Mouse (Mus musculus) frontal cortex, adult 2 months (tissue): ENCODE results near the gene Ctsd. TPM values are rescaled to one million over a fixed set of nuclear protein-coding genes. Genes with fewer than 3 reads are reported as not detected.

Experiments
- DNase-seq, 2 experiments: peaks; one replicate each; pipeline ENCODE4 v3.0.0; 2022; ENCODE audit warnings: low spot score in 1 of 2; ENCODE audit errors: extremely low spot score in 1 of 2
- polyA plus RNA-seq: library from polyadenylated mRNA; depleted of rRNA; stranded (reverse); fragments of >200 nt; gene quantifications from 2 replicates; pipeline ENCODE4 v1.2.3, GENCODE M21; 2012

The Ctsd gene
- polyA plus RNA-seq, 1 experiment = 391 TPM

DNA sequence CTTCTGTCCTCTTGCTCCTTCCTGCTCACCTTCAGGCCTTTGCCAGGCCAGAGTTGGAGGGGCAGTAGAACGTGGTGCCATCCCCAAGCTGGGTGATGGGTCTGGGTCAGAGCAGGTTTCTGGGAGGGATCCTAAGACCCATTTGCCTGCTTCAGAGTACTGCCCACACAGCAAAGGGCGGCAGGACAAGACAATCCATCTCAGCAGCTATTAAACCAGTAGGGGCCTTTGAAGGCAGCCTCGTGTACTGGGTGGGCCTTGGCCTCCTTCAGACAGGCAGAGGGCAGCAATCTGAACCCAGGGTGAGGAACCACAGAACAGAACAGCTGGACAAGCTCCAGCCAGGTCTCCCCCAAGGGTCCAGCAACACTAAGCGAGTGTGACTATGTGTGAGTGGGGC, 11.7 kb downstream of the Ctsd start:
- no peak for DNase-seq

DNA sequence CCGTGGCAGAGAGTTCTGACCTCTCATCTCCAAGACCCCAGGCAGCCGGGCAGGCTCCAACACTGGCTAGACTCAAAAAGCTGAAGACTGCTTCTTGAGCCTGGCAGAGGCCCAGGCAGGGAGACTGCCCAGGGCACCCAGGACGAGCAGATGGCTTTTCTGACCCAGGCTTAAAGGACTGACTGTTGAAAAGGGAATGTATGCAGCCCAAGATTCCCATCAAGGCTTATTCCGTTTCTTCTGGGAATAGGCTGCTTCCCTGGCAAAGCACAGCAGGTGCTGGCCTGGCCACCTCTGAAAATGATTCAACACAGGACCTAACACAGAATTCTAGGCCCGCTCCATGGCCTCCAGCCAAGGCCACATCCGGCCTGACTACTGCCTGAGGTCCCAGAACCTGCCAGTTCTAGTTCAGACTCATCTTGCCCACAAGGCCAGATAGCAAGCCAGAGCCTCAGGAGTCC, 12.5 kb downstream of the Ctsd start:
- no peak for DNase-seq

DNA sequence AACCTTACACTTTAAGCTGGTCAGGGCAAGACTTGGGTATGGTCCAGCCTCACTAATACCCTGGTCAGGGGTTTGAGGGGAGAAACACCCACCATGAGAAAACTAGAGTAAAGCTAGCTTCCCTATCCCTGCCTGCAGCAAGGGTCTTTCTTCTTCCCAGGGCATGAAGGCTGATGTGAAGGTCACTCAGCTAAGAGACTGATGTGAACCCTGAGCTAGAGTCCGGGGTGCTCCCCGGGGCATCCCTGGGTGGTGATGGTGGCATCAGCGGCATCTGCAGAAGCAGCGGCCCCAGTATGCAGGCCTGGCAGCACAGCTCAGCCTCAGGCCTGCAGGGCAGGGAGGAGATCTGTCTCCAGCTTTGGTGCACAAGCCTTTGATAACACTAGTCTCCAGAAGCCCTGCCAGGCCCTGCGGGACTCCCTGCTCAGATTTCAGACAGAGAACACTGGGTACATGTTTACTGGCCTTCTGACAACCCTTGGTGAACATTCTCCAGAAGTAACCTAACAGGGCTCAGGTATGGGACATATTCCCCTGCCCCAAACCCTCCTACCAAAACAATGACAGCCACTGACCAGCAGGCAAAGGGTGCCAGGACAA, 13.3 kb downstream of the Ctsd start:
- DNase-seq = no peak

DNA sequence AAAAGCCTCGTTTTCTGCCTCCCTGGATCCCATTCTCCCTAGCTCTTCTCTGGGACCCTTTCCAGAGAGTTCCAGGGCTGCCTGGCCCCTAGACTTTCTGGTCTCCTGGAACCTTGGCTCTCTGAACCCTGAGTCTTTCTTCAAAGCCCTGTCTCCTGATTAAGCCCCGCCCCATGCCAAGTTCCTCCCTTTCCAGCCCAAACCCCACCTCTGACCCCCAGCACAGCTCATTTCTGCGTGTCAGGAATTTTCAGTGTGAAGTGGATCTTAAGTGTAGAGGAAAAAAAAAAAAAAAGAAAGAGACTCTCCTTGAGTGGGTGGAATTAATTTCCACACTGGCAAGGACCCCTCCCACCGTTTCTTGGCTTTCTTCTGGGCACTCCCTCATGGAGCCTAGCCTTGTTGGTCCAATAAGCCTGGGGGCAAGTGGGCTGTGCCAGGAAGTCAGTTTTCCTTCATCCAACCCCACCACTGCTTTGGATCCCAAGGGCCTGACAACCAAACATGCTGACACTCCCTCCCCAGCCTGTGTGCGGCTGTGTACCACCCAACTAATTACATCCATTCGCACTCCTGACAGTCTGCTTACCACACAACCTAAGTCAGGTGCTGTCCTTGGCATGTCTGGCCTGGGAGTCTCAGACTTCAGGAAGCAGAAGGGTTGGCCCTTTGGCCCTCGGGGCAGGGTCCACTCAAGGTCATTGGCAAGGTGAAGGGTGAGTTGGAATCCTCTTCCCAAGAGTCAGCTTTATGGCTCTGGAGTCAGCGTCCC, 14.0 kb downstream of the Ctsd start, which contains the start of gene Ifitm10:
TSS of gene Ifitm10 (minus strand) at position 113 of the 772 bp plus-strand sequence.
- DNase-seq = no peak

DNA sequence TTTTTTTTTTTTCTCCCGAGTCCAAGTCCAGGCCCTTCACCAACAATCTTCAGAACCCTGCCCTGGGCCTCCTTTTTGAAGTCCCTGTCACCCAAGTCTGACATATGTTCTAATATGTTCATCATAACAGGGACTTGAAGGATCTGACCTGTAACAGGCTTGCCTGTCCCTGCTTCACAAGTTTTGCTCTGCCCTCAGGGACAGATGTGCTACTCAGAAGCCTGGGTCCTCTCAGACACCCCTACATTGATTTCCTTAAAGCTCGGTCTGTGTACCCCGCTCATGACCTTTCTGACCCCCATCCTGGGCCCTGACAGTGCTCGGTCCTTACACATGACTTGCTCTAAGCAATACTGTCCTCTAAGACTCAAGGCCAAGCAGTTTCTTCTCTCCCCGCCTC, 14.8 kb downstream of the Ctsd start:
- DNase-seq = no peak

DNA sequence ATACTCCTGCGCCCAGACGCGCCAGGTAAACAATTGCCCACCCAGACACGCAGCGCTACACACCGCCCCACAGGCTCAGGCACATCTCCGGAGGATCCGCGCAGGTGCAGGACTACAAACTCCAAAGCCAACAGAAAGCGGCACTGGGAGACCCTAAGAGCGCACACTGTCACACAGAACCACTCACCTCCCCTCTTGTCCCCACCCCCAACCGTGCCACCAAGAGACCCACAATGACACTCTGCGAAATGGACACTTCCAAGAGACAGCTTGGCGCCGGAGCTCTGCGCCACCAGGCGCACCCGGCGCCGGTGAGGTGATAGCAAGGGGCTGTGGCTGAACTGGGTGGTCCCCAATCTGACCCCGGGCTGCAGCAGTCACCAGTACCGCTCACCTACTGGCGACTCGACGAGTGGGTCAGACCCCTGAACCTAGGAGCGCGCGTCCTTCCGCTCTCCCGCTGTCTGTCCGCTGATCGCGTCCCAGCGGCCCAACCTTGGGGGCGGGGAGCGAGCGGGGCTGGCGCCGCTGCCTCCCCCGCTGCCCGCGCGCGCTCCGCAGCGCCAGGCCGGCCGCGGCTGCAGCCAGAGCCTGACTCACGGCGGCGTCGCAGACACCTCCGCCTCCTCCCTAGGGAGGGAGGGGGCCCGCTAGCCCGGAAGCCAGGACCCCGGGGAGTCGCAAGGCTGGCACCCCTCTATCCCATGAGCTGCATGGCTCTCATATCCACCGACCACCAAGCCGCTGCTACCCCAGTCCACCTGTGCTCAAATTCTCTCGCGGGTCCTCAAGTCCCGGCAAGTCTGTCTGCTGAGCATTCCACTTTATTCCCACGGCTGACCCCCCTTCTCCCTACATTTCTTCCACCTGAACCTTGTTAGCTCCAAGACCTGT, 15.8 kb downstream of the Ctsd start:
- peak in 1 of 2 experiments; percentile 33 for DNase-seq

DNA sequence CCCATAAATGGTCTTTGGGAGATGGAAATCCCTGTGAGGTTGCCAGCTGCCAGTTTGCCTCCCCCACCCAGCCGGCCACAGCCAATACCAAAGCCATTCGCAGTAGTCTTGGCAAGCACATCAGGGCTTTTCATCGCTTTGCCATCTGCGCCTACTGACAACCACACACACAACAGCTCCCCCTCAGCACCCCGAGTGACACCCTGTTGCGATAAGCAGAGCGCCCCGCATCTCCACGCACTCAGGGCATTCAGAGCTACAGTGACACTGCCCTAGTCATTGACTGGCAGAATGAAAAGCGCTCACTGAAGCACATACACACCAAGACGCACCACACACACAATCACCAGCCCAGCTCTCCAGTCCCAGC, 16.5 kb downstream of the Ctsd start:
- DNase-seq = peak; percentile 75 to 80

DNA sequence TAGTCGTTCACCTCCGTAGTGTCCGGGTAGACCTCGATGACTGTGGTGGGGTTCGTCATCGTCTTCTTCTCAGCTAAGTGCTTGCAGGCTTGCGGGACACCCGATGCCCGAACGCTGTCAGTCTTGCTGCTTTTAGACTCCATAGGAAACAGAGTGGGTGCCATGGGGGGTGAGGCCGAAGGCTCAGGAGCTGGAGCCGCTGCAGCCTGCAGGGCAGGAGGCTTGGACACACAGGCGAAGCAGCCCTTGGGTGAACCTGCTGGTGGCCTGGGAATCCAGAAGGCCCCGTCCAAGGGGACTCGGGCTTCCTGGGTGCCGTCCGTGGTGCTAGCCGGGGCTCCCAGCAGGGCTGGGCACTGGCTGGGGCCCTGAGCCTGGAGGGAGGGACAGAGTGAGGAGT, 16.9 kb downstream of the Ctsd start:
- DNase-seq = no peak

DNA sequence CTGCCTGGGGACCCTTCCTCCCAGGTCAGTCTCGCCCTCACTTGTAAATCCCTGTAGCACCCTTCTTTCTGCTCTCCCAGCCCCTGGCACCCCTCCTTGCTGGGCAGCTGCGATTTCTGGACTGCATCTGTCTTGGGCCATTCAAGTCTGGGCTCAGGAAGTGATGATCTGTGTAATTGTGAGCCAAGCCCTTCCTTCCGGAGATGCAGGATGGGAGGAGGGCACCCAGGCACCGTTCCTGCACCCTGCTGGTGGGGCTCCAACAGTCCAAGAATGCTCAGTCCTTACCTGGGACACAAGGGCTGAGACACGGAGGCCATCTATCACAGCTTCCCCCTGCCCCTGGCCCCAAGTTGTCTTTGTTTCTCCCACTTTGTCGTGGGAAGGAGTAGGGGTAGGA, 18.0 kb downstream of the Ctsd start:
- DNase-seq = no peak

DNA sequence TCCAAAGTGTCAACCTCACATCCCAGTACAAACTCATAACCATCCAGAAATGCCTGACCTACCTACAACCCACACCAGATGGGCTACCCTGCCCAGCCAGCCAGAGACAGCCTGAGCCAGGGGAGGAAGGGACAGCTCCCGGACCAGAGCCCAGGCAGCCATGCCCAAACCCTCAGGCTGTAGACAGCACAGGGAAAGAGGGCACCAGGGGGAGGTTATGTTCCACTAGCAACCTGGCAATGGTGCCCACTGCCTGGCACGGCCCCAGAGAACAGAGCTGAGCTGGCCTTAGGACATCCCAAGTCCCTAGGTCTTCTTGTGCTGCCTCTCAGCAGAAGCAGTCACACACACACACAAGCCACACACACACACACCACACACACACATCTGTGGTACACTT, 19.0 kb downstream of the Ctsd start:
- no peak for DNase-seq

DNA sequence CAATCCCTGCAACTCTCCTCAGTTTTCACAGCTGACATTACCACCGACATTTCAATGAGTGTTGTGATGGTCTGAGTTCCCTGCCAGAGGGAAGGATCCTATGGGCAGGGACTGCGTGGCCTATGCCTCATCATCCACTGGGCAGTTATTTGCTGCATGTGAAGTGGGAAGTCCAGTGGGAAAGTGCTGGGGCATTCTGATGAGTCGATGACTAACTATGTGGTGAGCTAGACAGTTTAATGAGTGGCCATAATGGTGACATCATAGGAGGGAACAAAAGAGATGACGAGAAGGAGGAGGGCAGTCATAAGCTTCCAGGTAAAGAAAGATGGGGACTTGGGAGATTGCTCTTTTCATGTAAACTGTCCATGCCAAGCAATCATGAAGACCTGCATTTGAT, 24.7 kb downstream of the Ctsd start:
- DNase-seq = no peak

DNA sequence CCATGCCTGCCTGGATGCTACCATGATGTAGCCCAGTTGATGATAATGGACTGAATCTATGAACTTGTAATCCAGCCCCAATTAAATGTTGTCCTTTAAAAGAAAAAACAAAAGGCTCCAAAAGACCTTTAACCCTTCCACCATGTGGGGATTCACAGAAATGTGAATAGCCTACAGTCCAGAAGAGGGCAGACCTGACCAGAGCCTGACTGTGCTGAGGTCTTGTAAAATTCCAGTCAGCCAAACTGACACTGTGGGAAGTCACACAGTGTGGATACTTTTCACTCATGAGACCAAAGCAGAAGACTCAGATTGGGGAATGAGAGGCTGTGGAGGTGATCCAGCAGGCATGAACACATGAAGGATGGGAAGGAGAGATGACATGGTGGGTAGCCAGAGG, 27.1 kb downstream of the Ctsd start:
- DNase-seq = no peak

DNA sequence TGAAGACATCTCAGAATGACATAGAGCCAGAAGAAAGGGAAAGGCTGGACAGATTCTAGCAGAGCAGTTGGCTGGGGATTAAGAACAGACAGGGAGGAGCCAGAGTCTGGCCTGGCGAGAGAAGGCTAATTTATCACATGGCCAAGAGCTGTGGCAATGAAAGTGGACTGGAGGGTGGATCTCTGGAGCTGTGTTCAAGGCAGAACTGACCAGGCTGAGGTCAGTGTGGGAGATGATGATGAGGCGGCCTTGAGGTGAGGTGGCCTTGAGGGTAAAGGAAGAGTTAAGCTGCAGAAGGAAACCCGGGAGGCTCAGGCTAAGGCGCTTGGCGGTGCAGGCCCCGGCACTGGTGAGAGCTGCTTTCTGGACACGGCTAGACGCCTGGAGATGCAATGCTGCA, 28.7 kb downstream of the Ctsd start:
- DNase-seq = no peak

DNA sequence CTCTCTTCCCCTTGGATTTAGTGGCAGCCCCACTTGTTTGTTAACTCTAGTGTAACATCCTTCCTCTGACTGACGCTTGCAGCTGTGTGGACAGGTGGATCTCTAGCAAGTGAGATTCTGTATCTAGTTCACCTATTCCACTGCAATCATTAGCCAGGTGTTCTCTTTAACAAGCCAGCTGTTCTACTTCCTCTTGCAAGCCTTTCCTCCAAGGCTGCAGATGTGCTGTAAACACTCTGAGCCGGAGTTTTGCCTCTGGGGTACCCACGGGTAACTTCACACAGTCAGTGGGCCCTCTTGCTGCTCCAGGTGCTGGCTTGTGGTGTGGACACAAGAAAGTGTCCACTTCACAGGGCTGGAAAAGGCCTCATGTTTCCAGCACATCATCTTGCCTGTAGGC, 30.3 kb downstream of the Ctsd start:
- DNase-seq = no peak

DNA sequence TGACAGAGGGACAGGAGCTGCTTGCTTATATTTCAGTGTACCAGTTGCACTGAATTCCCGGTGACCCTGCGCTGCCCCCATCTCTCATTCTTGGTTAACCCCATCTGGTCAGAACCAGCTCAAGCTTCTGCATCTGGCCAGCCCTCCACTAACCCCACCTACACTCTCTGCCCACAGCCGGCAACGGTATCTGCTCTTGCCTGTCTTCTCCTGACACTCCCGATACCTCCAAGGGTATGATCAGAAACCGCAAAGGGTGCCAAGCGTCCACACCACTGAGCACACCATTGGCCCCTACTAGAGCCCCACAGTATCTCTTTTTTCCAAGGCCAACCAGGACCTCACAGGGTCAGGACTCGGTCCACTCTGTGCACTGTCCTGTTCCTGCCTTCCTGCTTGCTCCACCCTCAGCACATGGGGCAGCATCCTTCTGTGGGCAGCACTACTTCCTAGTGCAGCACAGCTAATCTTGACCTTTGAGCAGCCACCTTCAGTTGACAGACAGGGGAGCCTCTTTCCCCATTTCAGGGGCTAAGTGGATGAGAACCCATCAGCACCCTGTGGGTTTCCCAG, 33.1 kb downstream of the Ctsd start:
- DNase-seq = no peak

DNA sequence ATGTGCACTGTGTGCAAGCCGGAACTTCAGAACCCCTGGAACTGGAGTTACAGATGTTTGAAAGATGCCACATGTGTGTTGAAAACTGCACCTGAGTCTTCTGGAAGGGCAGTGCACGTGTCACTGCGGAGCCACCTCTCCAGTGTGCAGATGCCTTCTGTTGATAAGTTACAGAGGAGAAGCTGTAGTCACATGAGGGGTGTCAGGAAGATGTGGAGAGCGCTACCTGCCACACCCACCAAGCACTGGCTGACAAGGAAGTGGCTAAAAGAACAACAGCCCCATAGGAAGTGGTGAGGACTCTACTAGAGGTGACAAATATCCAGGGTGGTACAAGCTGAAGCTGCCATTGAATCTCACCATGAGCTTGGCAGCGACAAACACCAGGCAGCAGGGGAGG, 34.0 kb downstream of the Ctsd start:
- no peak for DNase-seq

DNA sequence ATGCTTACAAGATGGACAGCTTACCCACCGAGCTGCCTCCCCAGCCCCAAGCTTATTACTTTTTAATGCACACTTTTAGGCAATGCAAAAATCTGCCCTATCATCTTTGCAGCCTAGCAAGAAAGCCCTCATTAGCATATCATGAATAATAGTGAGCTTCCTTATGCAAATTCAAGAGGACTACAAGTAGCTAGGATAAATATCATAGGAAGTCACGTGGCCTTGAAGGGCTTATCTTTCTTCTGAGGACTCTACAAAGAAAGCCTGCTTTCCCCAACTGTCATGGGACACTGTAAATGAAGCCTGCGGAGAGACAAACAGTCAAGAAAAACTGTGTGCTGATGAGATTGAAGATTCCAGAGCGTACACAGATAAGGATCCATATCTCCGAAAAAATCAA, 36.3 kb downstream of the Ctsd start:
- DNase-seq = no peak

DNA sequence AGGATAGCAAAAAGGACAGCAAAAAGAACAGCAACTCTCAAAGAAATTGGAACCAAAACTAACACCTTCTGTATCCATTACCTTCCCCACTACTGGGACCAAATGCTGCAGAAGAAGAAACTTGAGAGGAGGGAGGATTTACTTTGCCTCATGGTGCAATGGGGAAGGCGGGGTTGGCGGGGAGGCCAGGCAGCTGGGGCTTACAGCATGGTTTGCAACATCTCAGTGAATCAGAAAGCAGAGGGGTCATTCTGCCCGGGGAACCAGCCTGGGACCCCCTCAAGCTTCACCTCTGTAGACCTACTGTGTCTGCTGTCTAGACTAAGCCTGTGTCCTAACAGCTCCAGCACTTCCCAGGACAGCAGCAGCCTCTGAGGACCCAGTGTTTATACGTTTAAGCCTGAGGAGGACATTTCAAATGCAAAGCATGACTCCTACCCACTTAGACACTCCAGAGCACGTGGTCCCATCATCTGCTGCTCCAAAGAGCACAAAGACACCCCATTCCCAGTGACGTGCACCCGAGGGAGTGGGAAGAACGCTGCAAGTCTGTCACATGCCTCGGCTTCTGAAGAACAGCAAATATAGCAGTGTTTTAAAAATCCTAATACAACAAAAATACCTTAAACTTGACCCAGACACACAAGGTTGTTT, 38.4 kb downstream of the Ctsd start:
- peak; percentile 69 to 76 for DNase-seq

DNA sequence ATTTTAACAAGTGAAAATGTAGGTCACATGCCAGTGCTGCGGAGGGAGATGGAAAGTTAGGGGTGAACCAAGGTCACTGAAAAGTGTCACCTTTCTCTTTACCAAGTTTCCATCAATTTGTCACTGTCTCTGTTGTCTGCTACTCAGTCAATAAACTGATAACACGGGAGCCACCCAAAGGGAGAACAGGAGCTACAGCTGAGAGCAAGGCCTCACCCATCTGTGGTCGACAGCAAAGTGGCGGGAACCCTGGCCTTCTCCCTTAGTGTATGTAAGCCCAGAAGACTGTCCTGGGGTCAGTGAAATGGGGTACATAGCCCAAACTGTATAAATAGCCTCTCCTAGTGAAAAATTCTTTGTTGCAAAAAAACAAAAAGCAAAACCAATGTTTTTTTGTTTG, 40.3 kb downstream of the Ctsd start:
- DNase-seq = no peak

DNA sequence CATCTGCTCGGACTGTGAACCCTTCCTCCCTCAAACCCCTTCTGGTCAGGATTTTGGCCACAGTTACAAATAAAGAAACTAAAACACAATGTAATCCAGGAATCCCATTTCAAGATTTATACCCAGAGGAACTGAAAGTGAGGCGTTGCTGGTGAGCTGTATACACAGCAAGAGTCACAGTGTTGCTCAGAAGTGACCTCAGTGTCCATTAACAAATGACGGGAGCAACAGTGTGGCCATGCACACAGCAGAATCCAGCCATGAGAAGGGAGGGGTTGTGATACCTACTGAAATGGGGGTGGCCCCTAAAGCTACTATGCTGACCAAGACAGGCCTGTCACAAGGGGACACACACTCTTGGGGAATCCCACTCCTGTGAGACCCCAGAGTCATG, 45.6 kb downstream of the Ctsd start:
- no peak for DNase-seq
